Mouse (Mus musculus): ENCODE results near the gene Evi5. TPM values are rescaled to one million over a fixed set of nuclear protein-coding genes. Genes with fewer than 3 reads are reported as not detected.

Gene Evi5
- total RNA-seq, 1 experiment from 2014 or later = 15.4 TPM

GRCm38 (mm10) chr5:107764486-107764885, 110.4 kb downstream of the Evi5 start:
- no peak for ATAC-seq (replicated peaks; ENCODE audit: low read depth, poor library complexity, severe bottlenecking)

- no peak for ATAC-seq (replicated peaks; ENCODE audit: low read depth, poor library complexity, severe bottlenecking)
Observed at GRCm38 (mm10) chr5:107763674-107764073, 111.2 kb downstream of the Evi5 start.

- peak; percentile 97 for ATAC-seq (replicated peaks; ENCODE audit: low read depth, poor library complexity, severe bottlenecking)
Observed at GRCm38 (mm10) chr5:107759121-107759520, 115.8 kb downstream of the Evi5 start.

GRCm38 (mm10) chr5:107756072-107756471, 118.8 kb downstream of the Evi5 start:
- no peak for ATAC-seq (replicated peaks; ENCODE audit: low read depth, poor library complexity, severe bottlenecking)

- ATAC-seq (replicated peaks; ENCODE audit: low read depth, poor library complexity, severe bottlenecking) = no peak
Observed at GRCm38 (mm10) chr5:107754740-107755139, 120.2 kb downstream of the Evi5 start.

GRCm38 (mm10) chr5:107753656-107754055, 121.3 kb downstream of the Evi5 start:
- no peak for ATAC-seq (replicated peaks; ENCODE audit: low read depth, poor library complexity, severe bottlenecking)

- ATAC-seq (replicated peaks; ENCODE audit: low read depth, poor library complexity, severe bottlenecking) = peak; percentile 95
Observed at GRCm38 (mm10) chr5:107749229-107749916, 125.5 kb downstream of the Evi5 start.

- no peak for ATAC-seq (replicated peaks; ENCODE audit: low read depth, poor library complexity, severe bottlenecking)
Observed at GRCm38 (mm10) chr5:107739023-107739422, 135.9 kb downstream of the Evi5 start.

- ATAC-seq (replicated peaks; ENCODE audit: low read depth, poor library complexity, severe bottlenecking) = no peak
Observed at GRCm38 (mm10) chr5:107738296-107738695, 136.6 kb downstream of the Evi5 start.

- ATAC-seq (replicated peaks; ENCODE audit: low read depth, poor library complexity, severe bottlenecking) = no peak
Observed at GRCm38 (mm10) chr5:107736171-107736570, 138.7 kb downstream of the Evi5 start.

- ATAC-seq (replicated peaks; ENCODE audit: low read depth, poor library complexity, severe bottlenecking) = no peak
Observed at GRCm38 (mm10) chr5:107731844-107732243, 143.1 kb downstream of the Evi5 start.

- no peak for ATAC-seq (replicated peaks; ENCODE audit: low read depth, poor library complexity, severe bottlenecking)
Observed at GRCm38 (mm10) chr5:107731408-107731807, 143.5 kb downstream of the Evi5 start.

- no peak for ATAC-seq (replicated peaks; ENCODE audit: low read depth, poor library complexity, severe bottlenecking)
Observed at GRCm38 (mm10) chr5:107727007-107727402, 147.9 kb downstream of the Evi5 start.

- ATAC-seq (replicated peaks; ENCODE audit: low read depth, poor library complexity, severe bottlenecking) = peak; percentile 26
Observed at GRCm38 (mm10) chr5:107726281-107727006, 148.5 kb downstream of the Evi5 start.

- ATAC-seq (replicated peaks; ENCODE audit: low read depth, poor library complexity, severe bottlenecking) = peak; percentile 52
Observed at GRCm38 (mm10) chr5:107725435-107726261, 149.3 kb downstream of the Evi5 start, which contains the start of gene Gfi1. TSS of gene Gfi1 (minus strand) at chr5:107726036.

GRCm38 (mm10) chr5:107724661-107725434, 150.1 kb downstream of the Evi5 start:
- ATAC-seq (replicated peaks; ENCODE audit: low read depth, poor library complexity, severe bottlenecking) = 0 out of 2 replicates have a peak, but pooled peaks have one; percentile 10

- ATAC-seq (replicated peaks; ENCODE audit: low read depth, poor library complexity, severe bottlenecking) = peak; percentile 20
Observed at GRCm38 (mm10) chr5:107723541-107724511, 151.1 kb downstream of the Evi5 start.

GRCm38 (mm10) chr5:107722661-107723532, 152.0 kb downstream of the Evi5 start:
- ATAC-seq (replicated peaks; ENCODE audit: low read depth, poor library complexity, severe bottlenecking) = no peak

All from common myeloid progenitor, adult 5-6 weeks (primary cell).